Mouse (Mus musculus): ENCODE measurements around the gene Akap7.

DNA sequence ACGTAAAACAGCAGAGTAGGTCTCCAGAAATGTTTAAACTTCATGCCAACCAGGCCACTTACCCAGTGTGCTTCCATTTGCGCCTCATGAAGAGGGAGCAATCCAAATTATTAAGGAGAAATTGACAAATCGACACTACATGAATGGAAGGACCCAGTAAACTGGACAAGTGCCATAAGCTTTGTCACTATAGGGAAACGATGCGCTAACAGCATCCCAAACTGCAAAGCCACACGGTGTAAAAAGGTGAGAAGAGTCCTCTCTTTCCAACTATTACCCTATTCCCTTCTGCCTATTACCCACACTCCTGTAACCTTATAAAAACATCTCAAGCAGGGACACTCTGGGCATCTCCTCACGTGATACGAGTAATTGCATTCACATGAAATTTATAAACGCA, 11.8 kb downstream of the Akap7 start:
- TF ChIP-seq POLR2A (IDR thresholded peaks at IDR 0.05; ENCODE audit: extremely low read depth, insufficient read depth, low read length) (no peak), CTCF (IDR thresholded peaks at IDR 0.05; ENCODE audit: low read depth, low read length) (no peak)

All from liver, adult 2 months (tissue).